Mouse (Mus musculus): ENCODE data around the gene Grip1.

Gene Grip1

GRCm38 (mm10) chr10:119943906-119944305 lies 490.3 kb downstream of the Grip1 start:
- DNase-seq (ENCODE audit: low spot score): no peak

DNA sequence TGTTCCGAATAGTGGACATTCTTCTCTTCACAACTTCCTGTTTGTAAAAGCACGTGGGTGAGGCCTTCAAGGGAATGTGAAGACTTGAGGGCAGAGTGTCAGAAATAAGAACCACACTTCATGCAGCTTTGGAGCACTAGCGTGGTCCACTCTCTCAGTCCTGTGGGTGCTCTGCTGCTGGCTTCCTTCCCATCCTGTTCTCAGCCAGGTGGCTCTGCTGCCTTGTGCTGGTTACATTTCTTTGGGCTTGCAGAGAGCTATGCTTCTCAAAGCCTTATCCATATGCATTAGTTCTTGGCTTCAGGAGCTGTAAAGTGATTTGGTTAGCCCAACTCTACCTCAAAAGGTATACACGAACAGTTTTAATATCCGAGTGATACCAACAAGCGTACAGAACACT lies 497.8 kb downstream of the Grip1 start:
- DNase-seq (ENCODE audit: low spot score): no peak

DNA sequence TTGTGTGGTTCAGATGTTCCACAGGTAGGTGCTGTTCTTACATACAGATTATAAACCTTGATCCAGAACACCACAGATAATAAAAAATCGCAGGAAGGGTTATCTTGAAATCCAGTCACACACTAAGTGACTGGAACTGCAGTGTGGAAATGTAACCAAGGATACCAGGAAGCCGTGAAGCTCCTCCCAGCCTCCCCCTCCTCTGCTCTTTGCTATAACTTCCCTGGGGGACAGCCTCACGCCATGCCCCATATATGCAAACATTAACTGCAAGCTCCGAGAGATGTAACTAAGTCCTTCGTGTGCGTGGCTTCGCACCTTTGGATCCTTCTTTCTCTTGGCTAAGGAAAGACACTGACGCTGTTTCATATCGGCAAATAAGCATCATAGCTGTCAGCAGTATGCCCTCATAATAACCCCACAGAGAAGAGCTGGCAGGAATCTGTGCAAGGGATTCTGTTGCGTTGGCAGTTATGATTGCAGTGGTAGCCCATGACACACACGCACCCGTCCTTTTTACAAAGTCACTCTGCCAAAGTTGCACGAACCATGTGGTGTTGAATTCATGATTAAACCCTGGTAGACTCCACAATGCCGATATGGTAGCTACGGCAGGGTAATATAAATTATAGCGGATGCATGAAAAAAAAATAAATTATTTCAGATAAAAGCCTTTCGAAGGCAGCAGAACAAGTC lies 503.8 kb downstream of the Grip1 start:
- no peak for DNase-seq (ENCODE audit: low spot score)

- DNase-seq (ENCODE audit: low spot score): no peak
Measured at GRCm38 (mm10) chr10:119960915-119961314, 507.3 kb downstream of the Grip1 start.

GRCm38 (mm10) chr10:119966321-119966720 lies 512.7 kb downstream of the Grip1 start:
- DNase-seq (ENCODE audit: low spot score): no peak

DNA sequence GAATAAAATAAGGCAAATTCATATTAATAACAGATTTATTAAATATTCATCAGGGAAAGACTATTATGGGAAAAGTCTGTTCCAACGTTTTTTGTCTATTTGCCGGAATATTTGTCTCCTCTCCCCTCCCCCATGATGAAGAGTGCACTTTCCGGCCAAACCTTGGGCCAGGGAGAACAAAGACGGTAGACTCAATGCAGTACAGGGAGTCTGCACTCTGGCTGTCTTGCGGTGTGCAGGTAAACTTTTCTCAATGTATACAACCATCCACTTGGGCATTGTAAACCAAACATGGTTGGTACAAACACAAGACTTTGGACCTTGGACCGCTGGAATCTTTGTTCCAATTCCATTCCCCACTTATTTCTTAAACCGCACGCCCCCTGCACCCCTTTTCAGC lies 525.8 kb downstream of the Grip1 start:
- DNase-seq (ENCODE audit: low spot score): no peak

DNA sequence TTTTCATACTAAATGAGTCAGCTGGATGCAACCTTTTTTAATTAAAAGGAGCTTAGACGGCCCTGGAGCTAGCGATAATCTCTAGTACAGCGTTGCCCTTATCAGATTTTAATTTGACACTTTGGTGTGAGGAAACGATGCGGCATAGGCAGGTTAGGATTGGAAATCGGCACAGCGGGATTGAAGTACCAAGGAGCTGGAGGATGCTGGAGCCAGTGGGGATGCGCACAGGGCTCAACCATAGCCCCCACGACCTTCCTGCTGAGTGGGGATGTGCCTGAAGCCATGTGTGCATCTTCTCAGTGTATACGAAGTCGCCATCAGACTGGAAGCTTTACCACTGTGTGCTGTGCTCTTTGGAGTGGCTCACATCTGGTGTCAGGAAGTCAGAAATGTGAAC lies 526.4 kb downstream of the Grip1 start:
- DNase-seq (ENCODE audit: low spot score): no peak

- DNase-seq (ENCODE audit: low spot score): no peak
Measured at GRCm38 (mm10) chr10:119984299-119984698, 530.7 kb downstream of the Grip1 start.

DNA sequence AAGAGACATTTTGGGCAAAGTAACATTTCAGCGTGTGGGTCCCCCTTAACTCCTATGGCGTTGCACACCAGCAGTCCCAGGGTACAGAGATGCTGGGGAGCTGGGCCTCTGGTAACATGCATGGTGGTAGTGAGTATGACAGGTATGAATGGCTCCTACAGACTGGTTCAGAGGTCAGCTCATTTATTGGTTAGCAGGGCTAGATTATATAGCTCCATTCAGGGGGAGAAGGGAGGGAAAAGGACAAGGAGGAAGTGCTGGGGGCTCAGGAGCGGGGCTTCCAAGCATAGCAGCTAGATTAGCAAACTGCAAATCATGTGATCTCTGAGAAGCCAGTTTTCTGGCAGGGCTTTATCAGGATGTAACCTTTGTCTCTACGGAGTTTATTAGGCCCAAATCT lies 544.8 kb downstream of the Grip1 start:
- no peak for DNase-seq (ENCODE audit: low spot score)

GRCm38 (mm10) chr10:120002149-120002548 lies 548.5 kb downstream of the Grip1 start:
- DNase-seq (ENCODE audit: low spot score): no peak

- DNase-seq (ENCODE audit: low spot score): no peak
Measured at GRCm38 (mm10) chr10:120004096-120004495, 550.5 kb downstream of the Grip1 start.

DNA sequence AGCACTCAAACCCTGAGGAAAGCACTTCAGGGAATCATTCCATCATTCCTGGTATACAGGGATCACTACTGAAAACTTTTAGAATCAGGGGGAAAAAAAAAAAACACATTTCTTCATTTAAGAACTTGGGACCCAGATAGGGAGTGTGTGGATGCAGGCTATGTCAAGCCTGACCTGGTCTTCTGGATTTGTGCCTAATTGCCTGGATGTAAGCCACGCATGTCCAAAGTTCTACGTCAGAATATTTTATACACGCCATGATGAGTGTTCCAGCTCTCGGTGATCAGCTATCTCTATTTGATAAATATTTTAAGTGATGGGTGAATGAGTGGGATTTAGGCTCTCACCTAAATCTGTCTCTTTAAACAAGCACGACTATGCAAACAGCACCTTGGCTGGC lies 552.0 kb downstream of the Grip1 start:
- no peak for DNase-seq (ENCODE audit: low spot score)

DNA sequence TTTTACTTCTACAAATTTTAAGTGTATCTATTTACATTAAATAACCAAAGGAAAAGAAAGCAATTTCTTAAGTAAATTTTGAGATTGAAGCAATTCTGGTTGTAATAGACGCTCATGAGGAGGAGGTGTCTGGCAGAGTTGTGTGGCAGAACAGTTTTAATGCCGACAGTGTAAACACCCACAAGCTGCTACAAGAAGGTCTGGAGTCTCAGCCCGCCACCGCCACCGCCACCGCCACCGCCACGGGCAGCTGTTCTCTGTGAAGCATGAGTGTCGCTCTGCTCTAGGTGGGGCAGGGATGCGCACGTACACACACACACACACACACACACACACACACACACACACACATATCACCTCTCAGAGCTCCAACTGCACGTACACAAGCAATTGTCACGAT lies 558.7 kb downstream of the Grip1 start:
- no peak for DNase-seq (ENCODE audit: low spot score)

DNA sequence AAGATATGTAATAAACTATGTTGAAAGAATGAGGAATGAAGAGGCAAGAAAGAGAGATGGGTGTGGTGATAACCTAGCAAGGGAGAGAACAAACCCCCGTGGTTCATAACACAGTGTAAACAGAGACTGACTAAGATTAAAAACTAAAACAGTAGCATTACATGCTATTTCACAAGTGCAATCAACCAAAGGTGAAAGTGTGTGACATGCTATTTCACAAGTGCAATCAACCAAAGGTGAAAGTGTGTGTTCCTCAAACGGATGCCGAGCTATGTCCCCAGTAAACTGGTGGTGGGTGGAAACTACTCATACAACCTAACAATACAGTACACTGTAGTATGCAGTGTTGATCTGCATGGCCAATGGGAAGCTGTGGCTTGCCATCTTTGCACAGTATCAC lies 561.5 kb downstream of the Grip1 start:
- no peak for DNase-seq (ENCODE audit: low spot score)

DNA sequence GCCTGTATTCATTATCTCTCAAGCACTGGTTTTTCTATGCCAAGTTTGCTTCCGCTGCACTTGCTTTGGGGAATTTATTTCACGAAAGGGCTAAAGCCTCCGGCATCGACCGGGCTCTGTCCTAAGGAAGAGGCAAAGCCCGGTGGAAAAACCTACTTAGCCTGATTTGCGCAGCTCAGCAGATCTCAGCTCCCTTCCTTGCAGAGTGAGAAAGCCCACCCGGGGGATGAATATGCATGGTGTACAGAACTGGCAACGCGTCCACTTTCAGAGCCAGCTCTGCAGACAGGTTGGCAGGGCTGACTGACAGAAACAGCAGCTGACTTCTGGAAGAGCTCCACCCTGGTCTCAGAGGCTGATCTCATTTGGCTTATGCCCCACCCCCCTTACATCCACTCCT lies 572.8 kb downstream of the Grip1 start:
- no peak for DNase-seq (ENCODE audit: low spot score)

DNA sequence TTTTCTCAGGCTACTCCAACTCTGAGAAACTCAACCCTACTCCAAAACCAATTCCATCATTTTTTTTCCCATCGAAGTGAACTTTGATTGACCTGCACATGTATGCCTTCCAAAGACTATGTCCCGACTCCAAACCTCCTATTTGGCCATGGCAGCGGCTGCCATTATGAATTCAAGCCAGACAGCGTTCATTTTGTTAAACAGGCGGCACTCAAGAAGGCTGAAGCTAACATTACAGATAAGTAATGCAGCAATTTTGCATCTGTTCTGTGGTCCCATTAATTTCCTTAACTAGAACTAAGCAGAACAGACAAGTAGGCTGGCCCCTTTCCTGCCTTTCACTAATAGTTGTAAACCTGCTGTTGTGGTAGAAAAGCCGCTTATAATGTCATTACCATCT lies 577.3 kb downstream of the Grip1 start:
- DNase-seq (ENCODE audit: low spot score): no peak

- no peak for DNase-seq (ENCODE audit: low spot score)
Measured at GRCm38 (mm10) chr10:120031316-120031715, 577.7 kb downstream of the Grip1 start.

DNA sequence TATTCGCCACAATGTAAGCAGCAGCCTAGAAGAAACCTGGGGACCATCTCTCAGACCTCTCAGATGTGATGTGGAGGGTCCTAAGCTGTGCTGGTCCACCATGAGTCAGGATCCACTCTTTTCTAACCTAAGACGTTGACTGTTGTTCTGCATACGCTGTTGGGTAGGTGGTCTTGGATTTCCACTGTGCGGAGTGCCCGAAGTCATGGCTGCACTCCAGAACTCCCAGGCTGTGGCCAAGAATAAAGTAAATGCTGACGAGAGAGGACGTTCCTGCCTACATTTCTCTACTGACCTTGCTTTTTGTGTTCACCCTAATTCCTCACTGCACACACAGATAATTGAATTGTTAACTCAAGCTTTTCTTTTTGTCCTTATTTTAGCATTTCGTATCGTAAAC lies 580.2 kb downstream of the Grip1 start:
- DNase-seq (ENCODE audit: low spot score): no peak

DNA sequence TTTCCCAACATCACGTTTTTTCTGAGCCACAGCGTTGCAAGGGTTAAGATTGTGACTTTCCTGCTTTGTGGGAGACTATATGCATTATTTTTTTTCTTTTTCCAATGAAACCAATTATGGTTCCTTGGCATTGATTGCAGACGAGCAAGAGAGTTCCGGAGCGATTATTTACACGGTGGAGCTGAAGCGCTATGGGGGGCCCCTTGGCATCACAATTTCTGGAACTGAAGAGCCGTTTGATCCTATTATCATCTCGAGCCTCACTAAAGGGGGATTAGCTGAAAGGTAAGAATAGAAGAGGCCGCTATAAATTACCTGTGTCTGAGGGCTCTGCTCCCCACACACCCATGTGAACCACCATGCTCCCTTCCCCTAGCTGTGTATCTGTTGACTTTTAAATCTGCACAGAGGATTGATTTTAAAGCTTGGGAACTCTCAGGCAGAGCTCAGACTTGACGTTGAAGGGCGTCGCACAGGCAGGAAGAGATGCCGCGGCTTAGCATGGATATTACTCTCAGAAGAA lies 581.6 kb downstream of the Grip1 start:
- DNase-seq (ENCODE audit: low spot score): no peak

DNA sequence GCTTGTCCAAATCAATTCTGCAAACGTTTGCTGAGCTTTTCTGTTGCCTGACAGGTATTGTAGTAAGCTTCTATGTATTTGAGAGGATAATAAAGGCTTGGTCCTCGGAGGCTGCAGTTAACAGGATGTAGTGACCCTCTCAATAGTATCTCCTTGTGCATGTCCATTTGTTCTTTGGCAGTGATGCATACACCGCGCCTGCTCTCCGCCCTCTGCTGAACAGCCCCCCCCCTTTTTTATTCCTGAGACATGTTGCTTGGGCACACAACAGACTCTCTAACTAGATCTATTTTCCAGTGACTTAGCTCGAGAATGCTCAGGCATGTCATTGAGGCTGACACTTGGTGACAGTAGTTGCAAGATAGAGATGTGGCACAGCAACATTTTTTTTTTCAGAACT lies 582.2 kb downstream of the Grip1 start:
- no peak for DNase-seq (ENCODE audit: low spot score)

- no peak for DNase-seq (ENCODE audit: low spot score)
Measured at GRCm38 (mm10) chr10:120038194-120038593, 584.6 kb downstream of the Grip1 start.

DNA sequence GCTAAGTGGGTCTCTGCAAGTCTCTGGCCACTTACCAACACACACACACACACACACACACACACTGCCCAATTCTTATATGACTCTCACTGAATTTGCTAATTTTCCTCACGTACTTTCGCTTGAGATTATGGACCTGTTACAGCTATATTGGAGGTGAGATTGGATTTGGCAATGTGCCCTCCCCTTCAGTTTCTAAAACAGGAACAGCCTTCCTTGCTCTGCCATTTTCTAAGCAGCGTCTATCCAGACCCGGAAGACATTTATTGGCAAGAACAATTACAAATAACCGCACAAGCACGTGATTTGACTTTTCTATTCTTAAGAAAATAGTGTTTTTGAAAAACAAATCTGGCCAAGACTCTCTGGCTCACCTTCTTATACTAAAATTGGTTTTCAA lies 590.6 kb downstream of the Grip1 start:
- no peak for DNase-seq (ENCODE audit: low spot score)

DNA sequence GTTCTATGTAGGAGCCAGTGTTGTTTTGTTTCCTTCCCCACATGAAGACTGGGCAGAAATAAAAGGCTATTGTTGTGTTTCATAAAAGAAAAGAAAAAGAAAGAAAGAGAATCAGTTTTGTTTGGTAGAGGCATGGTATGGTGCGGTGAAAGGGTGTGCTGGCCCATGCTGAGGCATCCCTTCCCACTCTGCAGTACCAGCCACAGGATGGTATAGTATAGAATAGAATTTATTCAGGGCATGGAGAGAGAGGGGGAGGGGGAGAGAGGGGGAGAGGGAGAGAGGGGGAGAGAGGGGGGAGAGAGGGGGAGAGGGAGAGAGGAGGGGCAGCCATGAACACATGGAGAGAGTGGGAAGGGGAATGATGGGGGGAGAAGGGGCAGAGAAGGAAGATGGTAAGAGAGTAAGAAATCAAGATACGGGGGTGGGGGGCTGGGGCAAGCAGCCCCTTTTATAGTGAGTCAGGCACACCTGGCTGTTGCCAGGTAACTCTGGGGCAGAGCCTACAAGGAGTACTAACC lies 591.1 kb downstream of the Grip1 start:
- no peak for DNase-seq (ENCODE audit: low spot score)

- no peak for DNase-seq (ENCODE audit: low spot score)
Measured at GRCm38 (mm10) chr10:120060579-120061237, 607.1 kb downstream of the Grip1 start.
